Mouse (Mus musculus): ENCODE measurements around the gene Pdxk. TPM values are rescaled to one million over a fixed set of nuclear protein-coding genes. Genes with fewer than 3 reads are reported as not detected.

Pdxk gene
- total RNA-seq, 2 experiments from 2014 or later, result 8.5 to 20.1 TPM

DNA sequence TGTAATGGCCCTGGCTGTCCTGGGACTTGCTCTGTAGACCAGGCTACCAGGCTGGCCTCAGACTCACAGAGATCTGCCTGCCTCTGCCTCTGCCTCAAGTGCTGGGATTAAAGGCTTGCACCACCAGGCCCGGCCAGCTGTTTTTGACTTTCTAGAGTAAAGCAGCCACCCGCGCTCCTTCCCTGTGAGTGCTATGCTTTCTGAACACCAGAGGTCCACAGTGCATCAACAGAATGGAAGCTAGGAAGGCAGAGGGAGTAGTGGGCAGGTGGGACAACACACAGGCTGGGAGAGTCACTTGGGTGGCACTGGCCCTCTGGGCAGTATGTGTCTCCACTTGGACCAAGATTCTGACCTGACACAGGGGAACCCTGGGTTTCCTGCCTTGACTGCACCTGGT lies 69.4 kb downstream of the Pdxk start:
- no peak for ATAC-seq (replicated peaks; ENCODE audit: low FRiP score, low TSS enrichment, poor library complexity, severe bottlenecking)

GRCm38 (mm10) chr10:78392072-78392471 lies 72.7 kb downstream of the Pdxk start:
- ATAC-seq (replicated peaks; ENCODE audit: low FRiP score, low TSS enrichment, poor library complexity, severe bottlenecking), result peak; percentile 67

- no peak for ATAC-seq (replicated peaks; ENCODE audit: low FRiP score, low TSS enrichment, poor library complexity, severe bottlenecking)
Measured at GRCm38 (mm10) chr10:78390982-78391470, 73.7 kb downstream of the Pdxk start.

DNA sequence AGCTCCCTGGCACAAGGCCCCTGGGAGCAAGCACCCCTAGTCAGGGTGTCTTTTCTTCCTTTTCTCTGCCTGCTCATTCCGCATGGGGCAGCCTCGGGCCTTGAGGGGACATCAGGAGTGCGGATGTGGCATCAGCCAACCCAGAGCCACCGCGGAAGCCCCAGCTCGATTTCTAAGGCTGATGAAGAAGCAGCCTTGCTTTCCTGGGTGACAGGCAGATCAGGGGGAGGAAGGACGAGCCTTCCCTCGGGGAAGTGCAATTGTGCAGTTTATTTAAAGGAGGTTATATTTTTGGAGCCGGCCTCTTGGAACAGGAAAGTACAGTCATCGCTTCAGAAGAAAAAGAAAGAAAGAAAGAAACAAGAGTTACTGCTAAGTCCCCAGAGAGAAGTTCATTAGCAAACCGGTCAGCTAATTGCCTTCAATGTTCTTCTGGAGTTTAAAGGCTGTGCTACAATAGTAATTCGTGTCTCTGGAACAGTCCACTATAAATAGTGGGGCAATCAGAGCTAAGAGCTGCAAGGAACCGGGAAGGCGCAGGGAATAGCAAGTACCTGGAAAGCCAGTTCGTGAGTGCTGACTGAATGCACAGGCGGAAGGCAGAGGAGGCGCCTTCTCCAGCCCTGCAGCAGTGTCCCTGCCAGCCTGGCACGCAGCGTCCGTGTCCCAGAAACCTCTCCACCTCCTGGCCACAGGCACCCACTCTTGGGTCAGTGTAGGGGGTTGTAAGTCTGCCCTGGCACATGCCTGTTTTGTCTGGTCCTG lies 76.4 kb downstream of the Pdxk start:
- ATAC-seq (replicated peaks; ENCODE audit: low FRiP score, low TSS enrichment, poor library complexity, severe bottlenecking), result no peak

Other genes with a start within 250 kb of the Pdxk start
- gene Trappc10, start 220.3 kb downstream of the Pdxk start, total RNA-seq (2014; fragmentation: Nextera tagmentation), result 52.9 and 57.7 TPM in 2 replicates
- 26.6 and 29.5 TPM in 2 replicates for gene Trappc10, start 220.3 kb downstream of the Pdxk start, total RNA-seq (2017)
- 20.4 and 22.9 TPM in 2 replicates for gene Agpat3, start 112.5 kb downstream of the Pdxk start, total RNA-seq (2014; fragmentation: Nextera tagmentation)
- 11.6 and 23.9 TPM in 2 replicates for gene Agpat3, start 112.5 kb downstream of the Pdxk start, total RNA-seq (2017)
- 202 and 217 TPM in 2 replicates for gene Rrp1, start 51.9 kb downstream of the Pdxk start, total RNA-seq (2014; fragmentation: Nextera tagmentation)
- 450 and 532 TPM in 2 replicates for gene Rrp1, start 51.9 kb downstream of the Pdxk start, total RNA-seq (2017)
- gene Cstb, start 39.3 kb downstream of the Pdxk start, total RNA-seq (2014; fragmentation: Nextera tagmentation), result 55.3 and 72.9 TPM in 2 replicates
- 28.9 and 35.7 TPM in 2 replicates for gene Cstb, start 39.3 kb downstream of the Pdxk start, total RNA-seq (2017)
- not detected in 2 replicates for gene Olfr1358, start 52.5 kb upstream of the Pdxk start, total RNA-seq (2014; fragmentation: Nextera tagmentation)
- gene Olfr1358, start 52.5 kb upstream of the Pdxk start, total RNA-seq (2017), result not detected in 2 replicates
- gene Ilvbl, start 109.4 kb upstream of the Pdxk start, total RNA-seq (2014; fragmentation: Nextera tagmentation), result 64.4 and 85.5 TPM in 2 replicates
- gene Ilvbl, start 109.4 kb upstream of the Pdxk start, total RNA-seq (2017), result 10.2 and 38.3 TPM in 2 replicates
- gene Syde1, start 127.0 kb upstream of the Pdxk start, total RNA-seq (2014; fragmentation: Nextera tagmentation), result 0.32 TPM in 1 of 2 replicates, not detected in the other
- gene Syde1, start 127.0 kb upstream of the Pdxk start, total RNA-seq (2017), result not detected in 2 replicates
- gene Olfr1357, start 153.1 kb upstream of the Pdxk start, total RNA-seq (2014; fragmentation: Nextera tagmentation), result not detected in 2 replicates
- gene Olfr1357, start 153.1 kb upstream of the Pdxk start, total RNA-seq (2017), result not detected in 2 replicates